Mouse (Mus musculus): ENCODE results near the gene Serpina3a. TPM values are rescaled to one million over a fixed set of nuclear protein-coding genes. Genes with fewer than 3 reads are reported as not detected.

Gene Serpina3a
- polyA plus RNA-seq, 1 experiment = not detected

- Histone ChIP-seq H3K9me3 (replicated peaks; ENCODE audit: control insufficient read depth, insufficient read depth, low read length, poor library complexity, severe bottlenecking) (no peaks in the 10 kb centered on the region), H3K4me1 (ENCODE audit: control insufficient read depth, insufficient read depth, low read length) (no peaks in the 10 kb centered on the region), H3K9ac (ENCODE audit: low read depth, poor library complexity, severe bottlenecking) (no peak overlapping the region), H3K27me3 (ENCODE audit: control insufficient read depth, insufficient read depth, low read length, poor library complexity, severe bottlenecking) (no peaks in the 10 kb centered on the region), H3K4me3 (ENCODE audit: low read depth, low read length) (no peak overlapping the region), H3K36me3 (ENCODE audit: control insufficient read depth, insufficient read depth, low read length, poor library complexity, severe bottlenecking) (no peaks in the 10 kb centered on the region), H3K27ac (ENCODE audit: insufficient read depth, low read length) (no peak overlapping the region)
- no peak for TF ChIP-seq POLR2A (IDR thresholded peaks at IDR 0.05; ENCODE audit: insufficient read depth, low read length)
- TF ChIP-seq CTCF (IDR thresholded peaks at IDR 0.05; ENCODE audit: low read depth, low read length) = no peak
- TF ChIP-seq EP300 (IDR thresholded peaks at IDR 0.05; ENCODE audit: insufficient read depth, low read depth, low read length) = no peak
Measured at GRCm38 (mm10) chr12:104106919-104107318, 5.6 kb upstream of the Serpina3a start.

- no peaks in the 10 kb centered on the region; the same call in 1 of the 2 replicates for H3K27me3 ChIP-seq (ENCODE audit: control insufficient read depth, insufficient read depth, low read length, poor library complexity, severe bottlenecking)
- TF ChIP-seq EP300 (IDR thresholded peaks at IDR 0.05; ENCODE audit: insufficient read depth, low read depth, low read length) = no peak
- no peak for TF ChIP-seq POLR2A (IDR thresholded peaks at IDR 0.05; ENCODE audit: insufficient read depth, low read length)
- no peaks in the 10 kb centered on the region for H3K9me3 ChIP-seq (replicated peaks; ENCODE audit: control insufficient read depth, insufficient read depth, low read length, poor library complexity, severe bottlenecking)
- H3K4me1 ChIP-seq (ENCODE audit: control insufficient read depth, insufficient read depth, low read length) = no peaks in the 10 kb centered on the region
- H3K9ac ChIP-seq (ENCODE audit: low read depth, poor library complexity, severe bottlenecking) = no peak overlapping the region
- no peak overlapping the region for H3K4me3 ChIP-seq (ENCODE audit: low read depth, low read length)
- H3K27ac ChIP-seq (ENCODE audit: insufficient read depth, low read length) = no peak overlapping the region
- no peaks in the 10 kb centered on the region for H3K36me3 ChIP-seq (ENCODE audit: control insufficient read depth, insufficient read depth, low read length, poor library complexity, severe bottlenecking)
Measured at GRCm38 (mm10) chr12:104108507-104108906, 4.0 kb upstream of the Serpina3a start.

- Histone ChIP-seq H3K4me1 (ENCODE audit: control insufficient read depth, insufficient read depth, low read length) (no peaks in the 10 kb centered on the region), H3K9me3 (replicated peaks; ENCODE audit: control insufficient read depth, insufficient read depth, low read length, poor library complexity, severe bottlenecking) (no peaks in the 10 kb centered on the region), H3K9ac (ENCODE audit: low read depth, poor library complexity, severe bottlenecking) (no peak overlapping the region), H3K27me3 (ENCODE audit: control insufficient read depth, insufficient read depth, low read length, poor library complexity, severe bottlenecking) (no peaks in the 10 kb centered on the region; the same call in 1 of the 2 replicates), H3K4me3 (ENCODE audit: low read depth, low read length) (no peak overlapping the region), H3K36me3 (ENCODE audit: control insufficient read depth, insufficient read depth, low read length, poor library complexity, severe bottlenecking) (no peaks in the 10 kb centered on the region), H3K27ac (ENCODE audit: insufficient read depth, low read length) (no peak overlapping the region)
- no peak for TF ChIP-seq EP300 (IDR thresholded peaks at IDR 0.05; ENCODE audit: insufficient read depth, low read depth, low read length)
Measured at GRCm38 (mm10) chr12:104114921-104115579, 2.5 kb downstream of the Serpina3a start.

GRCm38 (mm10) chr12:104123097-104123496 lies 10.6 kb downstream of the Serpina3a start:
- Histone ChIP-seq H3K27me3 (ENCODE audit: control insufficient read depth, insufficient read depth, low read length, poor library complexity, severe bottlenecking) (no peaks in the 10 kb centered on the region), H3K36me3 (ENCODE audit: control insufficient read depth, insufficient read depth, low read length, poor library complexity, severe bottlenecking) (no peaks in the 10 kb centered on the region), H3K4me1 (ENCODE audit: control insufficient read depth, insufficient read depth, low read length) (no peaks in the 10 kb centered on the region), H3K4me3 (ENCODE audit: low read depth, low read length) (no peak overlapping the region), H3K9me3 (replicated peaks; ENCODE audit: control insufficient read depth, insufficient read depth, low read length, poor library complexity, severe bottlenecking) (no peaks in the 10 kb centered on the region), H3K9ac (ENCODE audit: low read depth, poor library complexity, severe bottlenecking) (no peak overlapping the region), H3K27ac (ENCODE audit: insufficient read depth, low read length) (no peak overlapping the region)
- TF ChIP-seq CTCF (IDR thresholded peaks at IDR 0.05; ENCODE audit: low read depth, low read length) = no peak
- TF ChIP-seq EP300 (IDR thresholded peaks at IDR 0.05; ENCODE audit: insufficient read depth, low read depth, low read length) = no peak
- no peak for TF ChIP-seq POLR2A (IDR thresholded peaks at IDR 0.05; ENCODE audit: insufficient read depth, low read length)

- no peak overlapping the region for H3K9ac ChIP-seq (ENCODE audit: low read depth, poor library complexity, severe bottlenecking)
- H3K27me3 ChIP-seq (ENCODE audit: control insufficient read depth, insufficient read depth, low read length, poor library complexity, severe bottlenecking) = no peaks in the 10 kb centered on the region
Measured at GRCm38 (mm10) chr12:104123996-104124395, 11.5 kb downstream of the Serpina3a start.

GRCm38 (mm10) chr12:104125021-104125560 lies 12.6 kb downstream of the Serpina3a start:
- Histone ChIP-seq H3K27me3 (ENCODE audit: control insufficient read depth, insufficient read depth, low read length, poor library complexity, severe bottlenecking) (no peaks in the 10 kb centered on the region), H3K4me3 (ENCODE audit: low read depth, low read length) (no peak overlapping the region), H3K9me3 (replicated peaks; ENCODE audit: control insufficient read depth, insufficient read depth, low read length, poor library complexity, severe bottlenecking) (no peaks in the 10 kb centered on the region), H3K27ac (ENCODE audit: insufficient read depth, low read length) (no peak overlapping the region), H3K9ac (ENCODE audit: low read depth, poor library complexity, severe bottlenecking) (no peak overlapping the region), H3K4me1 (ENCODE audit: control insufficient read depth, insufficient read depth, low read length) (no peaks in the 10 kb centered on the region), H3K36me3 (ENCODE audit: control insufficient read depth, insufficient read depth, low read length, poor library complexity, severe bottlenecking) (no peaks in the 10 kb centered on the region)
- no peak for TF ChIP-seq EP300 (IDR thresholded peaks at IDR 0.05; ENCODE audit: insufficient read depth, low read depth, low read length)
- no peak for TF ChIP-seq CTCF (IDR thresholded peaks at IDR 0.05; ENCODE audit: low read depth, low read length)
- no peak for TF ChIP-seq POLR2A (IDR thresholded peaks at IDR 0.05; ENCODE audit: insufficient read depth, low read length)

More at GRCm38 (mm10) chr12:104123996-104124395, 11.5 kb downstream of the Serpina3a start:
- no peak for TF ChIP-seq POLR2A (IDR thresholded peaks at IDR 0.05; ENCODE audit: insufficient read depth, low read length)
- no peak for TF ChIP-seq EP300 (IDR thresholded peaks at IDR 0.05; ENCODE audit: insufficient read depth, low read depth, low read length)
- TF ChIP-seq CTCF (IDR thresholded peaks at IDR 0.05; ENCODE audit: low read depth, low read length) = no peak
- H3K4me3 ChIP-seq (ENCODE audit: low read depth, low read length) = no peak overlapping the region
- H3K9me3 ChIP-seq (replicated peaks; ENCODE audit: control insufficient read depth, insufficient read depth, low read length, poor library complexity, severe bottlenecking) = no peaks in the 10 kb centered on the region
- no peaks in the 10 kb centered on the region for H3K4me1 ChIP-seq (ENCODE audit: control insufficient read depth, insufficient read depth, low read length)
- no peak overlapping the region for H3K27ac ChIP-seq (ENCODE audit: insufficient read depth, low read length)
- no peaks in the 10 kb centered on the region for H3K36me3 ChIP-seq (ENCODE audit: control insufficient read depth, insufficient read depth, low read length, poor library complexity, severe bottlenecking)

All from ES-Bruce4 (cell line).